ENCODE assay signal across 11 mouse cellular contexts in the genomic region with DNA sequence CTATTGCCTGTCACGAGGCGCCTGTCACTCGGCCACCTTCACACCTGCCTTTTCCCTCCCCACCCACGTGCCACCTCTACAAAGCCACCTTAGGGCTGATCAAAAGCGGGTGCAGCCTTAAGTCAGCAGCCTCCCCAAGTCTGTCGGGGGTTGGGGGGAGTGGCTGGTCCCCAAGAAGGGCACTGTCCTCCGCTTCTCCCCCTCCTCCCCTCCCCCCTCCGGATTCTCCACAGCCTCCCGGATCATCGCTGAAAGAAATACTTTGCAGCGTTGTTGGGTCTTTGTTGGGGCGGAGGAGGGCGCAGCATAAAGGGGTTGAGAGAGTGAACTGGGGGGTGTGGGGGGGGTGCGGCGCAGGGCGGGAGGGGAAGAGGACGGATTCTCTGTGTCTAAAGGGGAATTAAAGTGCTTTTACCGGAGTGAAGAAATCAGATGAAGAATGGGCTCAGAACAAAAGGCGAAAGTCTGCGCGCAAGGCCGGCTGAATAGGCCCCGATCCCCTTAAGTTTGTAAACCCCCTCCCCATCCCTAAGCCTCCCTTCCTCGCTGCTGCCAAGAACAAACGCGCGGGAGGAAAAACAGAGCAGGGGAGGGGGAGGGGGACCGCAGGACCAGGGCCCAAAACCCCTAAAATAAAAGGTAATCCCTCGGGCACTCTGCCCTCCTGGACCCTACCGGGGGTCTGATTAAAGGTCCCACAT.
DNase-seq lines count a peak whose midpoint lies in the region; ATAC-seq and TF ChIP-seq lines count a peak whose summit lies in the region.
"Had no signal": no experiment of that assay in that cellular context is flagged by ENCODE, and none has a peak within 500 bp of the region (broad histone marks: within the 10 kb centered on the region; RNA-seq: fewer than 3 reads in every experiment).

No protein-coding gene starts in this region.

- no peaks in the 10 kb centered on the region for H3K9me3 ChIP-seq in liver, embryonic 11.5 days (ENCODE audit: control insufficient read depth, low read length)
- H3K9me3 ChIP-seq in forebrain, embryonic 11.5 days (ENCODE audit: control insufficient read depth, low read length) = no peaks in the 10 kb centered on the region
- H3K9me3 ChIP-seq in limb, embryonic 12.5 days = no peaks in the 10 kb centered on the region
- H3K9me3 ChIP-seq in stomach, embryonic 16.5 days (replicated peaks; ENCODE audit: control insufficient read depth, low read length) = no peaks in the 10 kb centered on the region
- no peaks in the 10 kb centered on the region for H3K9me3 ChIP-seq in liver, postnatal 0 days (ENCODE audit: low read length)
- H3K9me3 ChIP-seq: liver, embryonic 12.5 days had no signal

- no peak for ATAC-seq in liver, embryonic 11.5 days (replicated peaks; ENCODE audit: low FRiP score)
- ATAC-seq in forebrain, embryonic 11.5 days (replicated peaks; ENCODE audit: low FRiP score) = peak; percentile 81
- ATAC-seq in limb, embryonic 12.5 days (ENCODE audit: insufficient number of reproducible peaks, insufficient read depth, low FRiP score, low TSS enrichment, low read depth) = no peak
- ATAC-seq in stomach, embryonic 16.5 days (ENCODE audit: insufficient read depth, low FRiP score) = no peak
- no peak for ATAC-seq in liver, postnatal 0 days
- ATAC-seq: liver, embryonic 12.5 days had no signal

- TF ChIP-seq EP300 in liver, postnatal 0 days (IDR thresholded peaks at IDR 0.05; ENCODE audit: low read depth) = no peak

- no peaks in the 10 kb centered on the region for H3K4me1 ChIP-seq in liver, embryonic 11.5 days (replicated peaks; ENCODE audit: control insufficient read depth, insufficient read depth, low read length)
- peaks cover 12% of the 10 kb centered on the region for H3K4me1 ChIP-seq in forebrain, embryonic 11.5 days (replicated peaks; ENCODE audit: control insufficient read depth, insufficient read depth, low read length)
- peaks cover 6% of the 10 kb centered on the region; the same call in 1 of the 2 replicates for H3K4me1 ChIP-seq in limb, embryonic 12.5 days (replicated peaks)
- 0 out of 2 replicates have a peak, but pooled peaks cover 2% of the 10 kb centered on the region for H3K4me1 ChIP-seq in stomach, embryonic 16.5 days (ENCODE audit: control insufficient read depth, insufficient read depth, low read length)
- no peaks in the 10 kb centered on the region for H3K4me1 ChIP-seq in liver, postnatal 0 days (ENCODE audit: insufficient read depth)
- H3K4me1 ChIP-seq: liver, embryonic 12.5 days had no signal

- peaks cover 42% of the 10 kb centered on the region for H3K27me3 ChIP-seq in liver, embryonic 11.5 days (replicated peaks; ENCODE audit: control insufficient read depth, insufficient read depth, low read length)
- H3K27me3 ChIP-seq in forebrain, embryonic 11.5 days (ENCODE audit: control insufficient read depth, insufficient read depth, low read length) = peaks cover 5% of the 10 kb centered on the region; the same call in 1 of the 2 replicates
- peaks cover 96% of the 10 kb centered on the region for H3K27me3 ChIP-seq in limb, embryonic 12.5 days
- H3K27me3 ChIP-seq in stomach, embryonic 16.5 days (ENCODE audit: control insufficient read depth, insufficient read depth, low read length) = peaks cover 7% of the 10 kb centered on the region; the same call in 1 of the 2 replicates
- peaks cover 15% of the 10 kb centered on the region for H3K27me3 ChIP-seq in liver, postnatal 0 days (ENCODE audit: insufficient read depth, low read length)

- no peak for DNase-seq in liver, embryonic 11.5 days (ENCODE audit: low spot score)
- DNase-seq in liver = no peak
- peak; percentile 82 for DNase-seq in forebrain, embryonic 11.5 days (ENCODE audit: low spot score)
- DNase-seq in spleen, adult 12 weeks (ENCODE audit: low spot score) = no peak
- no peak for DNase-seq in liver, postnatal 0 days
- DNase-seq in spleen, postnatal 10 days (ENCODE audit: low spot score in 2 of 2) = no peak
- DNase-seq: cerebellum, adult 9-11 months; thymus, adult 18-20 months had no signal

- no peak for TF ChIP-seq CTCF in liver, postnatal 0 days (IDR thresholded peaks at IDR 0.05; ENCODE audit: low read depth)

- no peak overlapping the region for H3K9ac ChIP-seq in liver, embryonic 11.5 days (ENCODE audit: low read depth, low read length)
- H3K9ac ChIP-seq in forebrain, embryonic 11.5 days (ENCODE audit: low read length) = peak overlapping the region; percentile 59
- peak overlapping the region; percentile 48 for H3K9ac ChIP-seq in limb, embryonic 12.5 days (replicated peaks)
- peak overlapping the region; percentile 46; the same call in 1 of the 2 replicates for H3K9ac ChIP-seq in stomach, embryonic 16.5 days (ENCODE audit: low read length)
- H3K9ac ChIP-seq in liver, postnatal 0 days (replicated peaks) = no peak overlapping the region
- H3K9ac ChIP-seq: liver, embryonic 12.5 days had no signal

- H3K4me2 ChIP-seq in liver, embryonic 11.5 days = peak overlapping the region; percentile 37; the same call in 1 of the 2 replicates
- H3K4me2 ChIP-seq in forebrain, embryonic 11.5 days (ENCODE audit: low read depth, low read length, severe bottlenecking) = peak overlapping the region; percentile 53
- peak overlapping the region; percentile 56 for H3K4me2 ChIP-seq in limb, embryonic 12.5 days
- peak overlapping the region; percentile 49 for H3K4me2 ChIP-seq in stomach, embryonic 16.5 days (ENCODE audit: low read depth, low read length)
- no peak overlapping the region for H3K4me2 ChIP-seq in liver, postnatal 0 days (ENCODE audit: low read depth, low read length)
- H3K4me2 ChIP-seq: liver, embryonic 12.5 days had no signal

- H3K4me3 ChIP-seq in liver, embryonic 11.5 days (ENCODE audit: low read depth, low read length) = peak overlapping the region; percentile 7; the same call in 1 of the 2 replicates
- H3K4me3 ChIP-seq in forebrain, embryonic 11.5 days (ENCODE audit: low read depth, low read length) = peak overlapping the region; percentile 20
- peak overlapping the region; percentile 28 for H3K4me3 ChIP-seq in limb, embryonic 12.5 days (replicated peaks)
- H3K4me3 ChIP-seq in stomach, embryonic 16.5 days (replicated peaks; ENCODE audit: low read length) = peak overlapping the region; percentile 22
- H3K4me3 ChIP-seq in liver, postnatal 0 days (ENCODE audit: low read depth, low read length) = no peak overlapping the region
- H3K4me3 ChIP-seq: liver, embryonic 12.5 days had no signal

- WGBS in liver, embryonic 11.5 days = 4% methylated on average over 30 of the region's 30 CpGs
- under 1% methylated on average over 27 of the region's 30 CpGs for WGBS in forebrain, embryonic 11.5 days
- 2% methylated on average over 29 of the region's 30 CpGs for WGBS in limb, embryonic 12.5 days
- WGBS in stomach, embryonic 16.5 days = 2% methylated on average over 30 of the region's 30 CpGs
- WGBS in liver, postnatal 0 days (ENCODE audit: insufficient replicate concordance) = 4% methylated on average over 28 of the region's 30 CpGs

- no peaks in the 10 kb centered on the region for H3K36me3 ChIP-seq in liver, embryonic 11.5 days (ENCODE audit: control insufficient read depth, insufficient read depth, low read length)
- H3K36me3 ChIP-seq in forebrain, embryonic 11.5 days (ENCODE audit: control insufficient read depth, insufficient read depth, low read length) = no peaks in the 10 kb centered on the region
- no peaks in the 10 kb centered on the region for H3K36me3 ChIP-seq in limb, embryonic 12.5 days
- H3K36me3 ChIP-seq in stomach, embryonic 16.5 days (ENCODE audit: control insufficient read depth, insufficient read depth, low read length) = no peaks in the 10 kb centered on the region
- no peaks in the 10 kb centered on the region for H3K36me3 ChIP-seq in liver, postnatal 0 days (replicated peaks; ENCODE audit: insufficient read depth, low read length)
- H3K36me3 ChIP-seq: liver, embryonic 12.5 days had no signal

- no peak overlapping the region for H3K27ac ChIP-seq in liver, embryonic 11.5 days (ENCODE audit: low read depth, low read length)
- peak overlapping the region; percentile 76 for H3K27ac ChIP-seq in forebrain, embryonic 11.5 days (ENCODE audit: low read depth, low read length)
- no peak overlapping the region for H3K27ac ChIP-seq in limb, embryonic 12.5 days
- H3K27ac ChIP-seq in stomach, embryonic 16.5 days (ENCODE audit: low read length) = no peak overlapping the region
- H3K27ac ChIP-seq in liver, postnatal 0 days (ENCODE audit: low read depth) = no peak overlapping the region
- H3K27ac ChIP-seq: liver, embryonic 12.5 days had no signal

Comparison
In these comparisons a context has a peak if more than half of its experiments do, and no peak if none do; other contexts are left out.
1. H3K9ac ChIP-seq: peak in forebrain, embryonic 11.5 days (single experiment), limb, embryonic 12.5 days (single experiment) and stomach, embryonic 16.5 days (single experiment); none in liver, embryonic 11.5 days (single experiment) and liver, postnatal 0 days (single experiment).